Mouse (Mus musculus): ENCODE results near the gene Atl1. TPM values are rescaled to one million over a fixed set of nuclear protein-coding genes. Genes with fewer than 3 reads are reported as not detected.

Gene Atl1
- total RNA-seq (2014; rRNA removed; ENCODE audit: low replicate concordance), result 2.3 and 5.8 TPM in 2 replicates
- 7.5 and 8.6 TPM in 2 replicates for polyA plus RNA-seq (2015; fragmentation: Nextera tagmentation; extraction: Ambion mirVana)

GRCm38 (mm10) chr12:69892371-69893251 lies at the start of gene Atl1, which contains the start of gene Map4k5:
Gene Atl1 (plus strand): TSS chr12:69892614.
Gene Map4k5 (minus strand): TSS chr12:69893200.
- Histone ChIP-seq H3K36me3 (replicated peaks; ENCODE audit: control insufficient read depth, insufficient read depth, low read length) (no peaks in the 10 kb centered on the region), H3K4me3 (ENCODE audit: low read depth, low read length) (peak within 1 kb of the TSS; percentile 89), H3K4me1 (ENCODE audit: control insufficient read depth, insufficient read depth) (peaks cover 37% of the 10 kb centered on the region), H3K9me3 (replicated peaks; ENCODE audit: control insufficient read depth, low read length) (no peaks in the 10 kb centered on the region), H3K27ac (ENCODE audit: low read depth) (peak within 1 kb of the TSS; percentile 96), H3K27me3 (ENCODE audit: control insufficient read depth, insufficient read depth, low read length) (no peaks in the 10 kb centered on the region), H3K4me2 (ENCODE audit: low read depth, low read length) (peak within 1 kb of the TSS; percentile 62), H3K9ac (replicated peaks; ENCODE audit: low read depth, low read length) (peak within 1 kb of the TSS; percentile 91)
- under 1% methylated on average over 105 of the region's 118 CpGs for WGBS
- ATAC-seq (ENCODE audit: insufficient read depth, low read depth), result peak; percentile 94
- peak; percentile 88 for DNase-seq (ENCODE audit: low spot score)
- TF ChIP-seq EP300 (IDR thresholded peaks at IDR 0.05; ENCODE audit: low read depth) (peak; percentile 38; the same call in 1 of the 2 replicates), CTCF (IDR thresholded peaks at IDR 0.05; ENCODE audit: low read depth) (peak; percentile 59)

- Histone ChIP-seq H3K4me2 (ENCODE audit: low read depth, low read length) (no peak overlapping the region), H3K36me3 (replicated peaks; ENCODE audit: control insufficient read depth, insufficient read depth, low read length) (peaks cover 66% of the 10 kb centered on the region), H3K27ac (ENCODE audit: low read depth) (peak overlapping the region; percentile 13; the same call in 1 of the 2 replicates), H3K9me3 (replicated peaks; ENCODE audit: control insufficient read depth, low read length) (no peaks in the 10 kb centered on the region), H3K9ac (replicated peaks; ENCODE audit: low read depth, low read length) (no peak overlapping the region), H3K27me3 (ENCODE audit: control insufficient read depth, insufficient read depth, low read length) (no peaks in the 10 kb centered on the region), H3K4me1 (ENCODE audit: control insufficient read depth, insufficient read depth) (no peaks in the 10 kb centered on the region), H3K4me3 (ENCODE audit: low read depth, low read length) (no peak overlapping the region)
- 48% methylated on average over 19 of the region's 19 CpGs for WGBS
- no peak for TF ChIP-seq EP300 (IDR thresholded peaks at IDR 0.05; ENCODE audit: low read depth)
- no peak for TF ChIP-seq CTCF (IDR thresholded peaks at IDR 0.05; ENCODE audit: low read depth)
- ATAC-seq (ENCODE audit: insufficient read depth, low read depth), result peak; percentile 72
- peak; percentile 51 for DNase-seq (ENCODE audit: low spot score)
Measured at GRCm38 (mm10) chr12:69843531-69844445, 48.6 kb upstream of the Atl1 start.

- Histone ChIP-seq H3K4me1 (ENCODE audit: control insufficient read depth, insufficient read depth) (no peaks in the 10 kb centered on the region), H3K27ac (ENCODE audit: low read depth) (no peak overlapping the region), H3K27me3 (ENCODE audit: control insufficient read depth, insufficient read depth, low read length) (no peaks in the 10 kb centered on the region), H3K4me3 (ENCODE audit: low read depth, low read length) (no peak overlapping the region), H3K36me3 (replicated peaks; ENCODE audit: control insufficient read depth, insufficient read depth, low read length) (peaks cover 58% of the 10 kb centered on the region), H3K9me3 (replicated peaks; ENCODE audit: control insufficient read depth, low read length) (no peaks in the 10 kb centered on the region), H3K9ac (replicated peaks; ENCODE audit: low read depth, low read length) (no peak overlapping the region), H3K4me2 (ENCODE audit: low read depth, low read length) (no peak overlapping the region)
- DNase-seq (ENCODE audit: low spot score) (no peak), ATAC-seq (ENCODE audit: insufficient read depth, low read depth) (no peak)
- no peak for TF ChIP-seq CTCF (IDR thresholded peaks at IDR 0.05; ENCODE audit: low read depth)
- TF ChIP-seq EP300 (IDR thresholded peaks at IDR 0.05; ENCODE audit: low read depth), result no peak
- WGBS, result 93% methylated on average over 8 of the region's 9 CpGs
Measured at GRCm38 (mm10) chr12:69845722-69846121, 46.7 kb upstream of the Atl1 start.

- DNase-seq (ENCODE audit: low spot score) (no peak), ATAC-seq (ENCODE audit: insufficient read depth, low read depth) (no peak)
- Histone ChIP-seq H3K36me3 (replicated peaks; ENCODE audit: control insufficient read depth, insufficient read depth, low read length) (peaks cover 61% of the 10 kb centered on the region), H3K27me3 (ENCODE audit: control insufficient read depth, insufficient read depth, low read length) (no peaks in the 10 kb centered on the region), H3K27ac (ENCODE audit: low read depth) (no peak overlapping the region), H3K9ac (replicated peaks; ENCODE audit: low read depth, low read length) (no peak overlapping the region), H3K4me1 (ENCODE audit: control insufficient read depth, insufficient read depth) (no peaks in the 10 kb centered on the region), H3K4me3 (ENCODE audit: low read depth, low read length) (no peak overlapping the region), H3K4me2 (ENCODE audit: low read depth, low read length) (no peak overlapping the region), H3K9me3 (replicated peaks; ENCODE audit: control insufficient read depth, low read length) (no peaks in the 10 kb centered on the region)
- WGBS, result 92% methylated on average over 9 of the region's 9 CpGs
- no peak for TF ChIP-seq CTCF (IDR thresholded peaks at IDR 0.05; ENCODE audit: low read depth)
Measured at GRCm38 (mm10) chr12:69846499-69846898, 45.9 kb upstream of the Atl1 start.

All from heart, postnatal 0 days (tissue).